Mouse (Mus musculus): Measurements from ENCODE around the gene Tstd2. TPM values are rescaled to one million over a fixed set of nuclear protein-coding genes. Genes with fewer than 3 reads are reported as not detected.

Gene Tstd2
- polyA plus RNA-seq, 1 experiment from 2014 or later: 55.6 TPM

DNA sequence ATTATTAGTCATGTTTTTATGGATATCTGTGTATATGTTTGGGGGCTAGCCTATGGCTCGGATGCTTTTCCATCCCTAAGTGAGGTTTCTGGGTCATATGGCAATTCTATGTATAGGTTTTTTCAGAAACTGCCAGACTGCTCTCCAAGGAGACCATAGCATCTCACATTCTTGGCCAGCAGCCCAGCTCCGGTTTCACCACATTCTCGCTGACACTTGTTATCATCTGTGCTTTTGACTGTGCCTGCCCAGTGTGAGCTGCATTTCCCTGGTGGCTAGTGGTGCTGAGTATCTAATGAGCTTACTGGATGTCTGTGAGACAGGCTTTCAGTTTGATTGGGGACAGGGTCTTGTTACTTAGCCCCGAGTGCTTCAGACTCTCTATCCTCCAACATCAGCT, 64.8 kb downstream of the Tstd2 start:
- ATAC-seq (replicated peaks; ENCODE audit: low FRiP score): no peak

DNA sequence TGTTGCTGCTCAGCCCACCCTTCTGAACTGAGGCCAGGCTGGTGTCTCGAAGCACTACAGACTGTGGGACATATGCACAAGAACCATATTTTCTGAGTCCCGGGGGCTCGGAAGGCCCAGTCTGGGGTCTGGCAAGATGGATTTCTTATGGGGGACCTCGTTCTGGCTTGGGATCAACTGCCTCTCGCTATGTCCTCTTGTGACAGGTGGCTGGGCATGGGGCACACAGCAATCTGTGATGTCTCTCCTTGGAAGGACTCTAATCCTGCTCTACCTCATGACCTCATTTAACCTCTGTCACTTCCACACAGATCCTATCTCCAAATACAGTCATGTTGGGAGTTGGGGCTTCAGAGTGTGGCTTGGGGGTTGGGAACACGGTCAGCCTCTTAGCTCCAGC, 65.9 kb downstream of the Tstd2 start:
- ATAC-seq (replicated peaks; ENCODE audit: low FRiP score): no peak
- whole genome bisulfite sequencing: 81% methylated on average over 6 of the region's 6 CpGs
- H3K9ac ChIP-seq: no peak overlapping the region

More for the DNA sequence above, 64.8 kb downstream of the Tstd2 start:
- Histone ChIP-seq H3K4me2 (no peak overlapping the region), H3K36me3 (no peaks in the 10 kb centered on the region), H3K9me3 (replicated peaks) (no peaks in the 10 kb centered on the region), H3K9ac (no peak overlapping the region), H3K4me3 (replicated peaks) (no peak overlapping the region), H3K4me1 (peaks cover 10% of the 10 kb centered on the region), H3K27me3 (no peaks in the 10 kb centered on the region), H3K27ac (no peak overlapping the region)
- 50% methylated on average over 4 of the region's 4 CpGs for WGBS

DNA sequence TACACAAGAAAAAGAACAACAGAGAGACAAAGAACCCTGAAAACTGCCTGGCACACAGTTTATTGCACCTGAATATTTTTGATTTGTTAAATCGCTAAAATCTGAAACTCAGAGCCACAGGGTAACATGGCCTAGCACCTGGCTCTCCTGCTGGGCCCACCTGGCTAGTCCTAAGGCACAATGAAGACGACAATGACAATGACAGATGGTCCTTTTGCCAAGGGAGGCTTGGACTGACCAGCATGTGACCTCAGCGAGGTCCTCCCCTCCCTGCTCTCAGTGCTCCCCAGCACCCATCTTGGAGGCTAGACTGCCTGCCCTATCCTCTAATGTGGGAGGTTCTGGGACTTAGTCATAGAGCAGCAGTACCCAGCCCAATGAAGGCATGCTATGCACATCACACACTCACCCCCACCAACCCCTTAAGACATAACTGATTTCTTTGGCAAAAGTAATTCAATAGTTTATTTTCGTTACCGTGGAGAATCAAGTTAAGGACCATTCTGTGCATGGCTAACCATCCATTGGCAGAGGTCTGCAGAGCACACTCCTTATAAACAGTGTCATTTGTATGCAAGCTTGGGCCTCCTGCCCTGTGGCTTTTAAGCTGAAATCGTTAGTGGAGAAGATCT, 68.5 kb downstream of the Tstd2 start:
- H3K27ac ChIP-seq: peak overlapping the region; percentile 55
- no peaks in the 10 kb centered on the region for H3K36me3 ChIP-seq
- peak; percentile 81 for ATAC-seq (replicated peaks; ENCODE audit: low FRiP score)
- H3K4me2 ChIP-seq: no peak overlapping the region
- H3K4me3 ChIP-seq (replicated peaks): no peak overlapping the region
- peaks cover 38% of the 10 kb centered on the region for H3K4me1 ChIP-seq
- 46% methylated on average over 6 of the region's 6 CpGs for WGBS
- no peak overlapping the region for H3K9ac ChIP-seq
- no peaks in the 10 kb centered on the region for H3K9me3 ChIP-seq (replicated peaks)
- no peaks in the 10 kb centered on the region for H3K27me3 ChIP-seq

More for the DNA sequence above, 65.9 kb downstream of the Tstd2 start:
- no peaks in the 10 kb centered on the region for H3K36me3 ChIP-seq
- H3K4me3 ChIP-seq (replicated peaks): no peak overlapping the region
- no peaks in the 10 kb centered on the region for H3K27me3 ChIP-seq
- H3K4me2 ChIP-seq: no peak overlapping the region
- H3K27ac ChIP-seq: no peak overlapping the region
- H3K9me3 ChIP-seq (replicated peaks): no peaks in the 10 kb centered on the region
- peaks cover 18% of the 10 kb centered on the region for H3K4me1 ChIP-seq

DNA sequence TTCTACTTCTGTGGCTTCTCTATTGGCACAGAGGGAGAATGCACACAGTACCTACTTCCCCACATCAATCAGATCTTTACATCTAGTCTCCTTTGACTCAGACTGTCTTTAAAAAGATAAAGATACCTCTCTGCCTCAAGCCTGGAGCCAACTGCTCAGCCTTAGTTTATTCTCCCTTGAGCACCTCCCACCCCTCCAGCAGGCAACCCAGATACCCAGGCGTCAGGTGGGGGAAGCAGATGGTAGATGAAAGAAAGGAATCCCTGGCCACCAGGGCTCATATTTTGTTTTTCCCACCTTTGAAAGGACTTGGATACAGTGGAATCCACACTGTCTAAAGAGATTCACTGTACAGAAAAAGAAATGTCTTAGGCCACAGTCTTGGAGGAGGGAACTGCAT, 69.9 kb downstream of the Tstd2 start:
- no peaks in the 10 kb centered on the region for H3K36me3 ChIP-seq
- H3K27ac ChIP-seq: peak overlapping the region; percentile 54; the same call in 1 of the 2 replicates
- H3K9ac ChIP-seq: no peak overlapping the region
- no peak for ATAC-seq (replicated peaks; ENCODE audit: low FRiP score)
- 43% methylated on average over 1 of the region's 1 CpGs for WGBS
- H3K4me1 ChIP-seq: peaks cover 49% of the 10 kb centered on the region
- H3K9me3 ChIP-seq (replicated peaks): no peaks in the 10 kb centered on the region
- no peak overlapping the region for H3K4me3 ChIP-seq (replicated peaks)
- H3K4me2 ChIP-seq: no peak overlapping the region
- H3K27me3 ChIP-seq: no peaks in the 10 kb centered on the region

DNA sequence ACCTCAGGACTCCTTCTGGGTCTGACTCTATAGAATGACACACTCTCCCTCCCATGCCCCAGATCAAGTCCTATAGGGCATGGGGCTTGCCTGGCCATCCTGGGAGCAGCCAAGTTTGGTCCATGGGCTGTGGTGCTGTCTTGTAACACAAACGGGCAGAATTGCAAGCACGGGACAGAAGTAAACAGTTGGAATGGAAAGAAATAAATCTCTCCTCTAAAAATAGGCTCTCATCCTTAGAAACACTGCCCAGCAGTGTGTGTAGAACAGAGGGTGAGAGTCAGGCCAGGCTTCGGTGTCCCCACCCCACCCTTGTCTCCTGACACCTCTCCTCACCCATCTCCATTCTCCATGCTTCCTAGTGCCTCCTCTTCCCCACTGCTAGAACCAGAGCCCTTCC, 70.4 kb downstream of the Tstd2 start:
- H3K27me3 ChIP-seq: no peaks in the 10 kb centered on the region
- no peak overlapping the region for H3K4me2 ChIP-seq
- WGBS: 49% methylated on average over 3 of the region's 3 CpGs
- no peak for ATAC-seq (replicated peaks; ENCODE audit: low FRiP score)
- no peak overlapping the region for H3K4me3 ChIP-seq (replicated peaks)
- H3K27ac ChIP-seq: peak overlapping the region; percentile 54; the same call in 1 of the 2 replicates
- no peak overlapping the region for H3K9ac ChIP-seq
- H3K9me3 ChIP-seq (replicated peaks): no peaks in the 10 kb centered on the region
- peaks cover 49% of the 10 kb centered on the region for H3K4me1 ChIP-seq
- H3K36me3 ChIP-seq: no peaks in the 10 kb centered on the region

DNA sequence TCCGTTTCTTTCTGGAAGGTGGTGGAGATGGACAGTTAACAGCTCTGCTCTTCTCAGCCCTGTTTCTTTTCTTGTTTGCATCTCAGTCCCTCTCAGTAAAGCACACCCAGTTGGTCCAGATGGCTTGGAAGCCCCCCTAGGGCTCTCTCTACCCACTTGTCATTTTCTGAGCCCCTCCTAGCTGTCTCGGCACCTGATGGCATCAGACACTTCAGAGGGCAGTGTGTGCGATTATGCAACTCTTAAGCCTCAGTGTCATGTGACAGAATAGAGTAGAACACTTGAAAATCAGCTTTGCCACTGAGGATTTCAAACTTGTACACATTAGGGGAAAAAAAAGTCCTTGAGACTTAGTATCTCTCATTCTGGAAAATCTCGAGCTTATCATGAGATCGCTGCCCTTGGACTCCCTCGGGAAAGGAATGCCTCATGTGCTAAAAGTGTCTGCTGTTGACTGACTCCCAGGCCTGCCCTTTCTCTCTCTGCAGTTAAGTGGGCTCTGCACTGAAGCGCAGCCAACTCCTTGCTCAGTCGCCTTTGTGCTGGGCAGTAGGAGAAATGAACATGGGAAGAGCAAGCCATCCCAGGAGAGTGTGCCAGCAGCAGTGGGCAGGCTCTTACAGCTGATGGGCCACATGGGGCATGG, 72.7 kb downstream of the Tstd2 start:
- Histone ChIP-seq H3K27ac (peak overlapping the region; percentile 37; the same call in 1 of the 2 replicates), H3K27me3 (no peaks in the 10 kb centered on the region), H3K9me3 (replicated peaks) (no peaks in the 10 kb centered on the region), H3K36me3 (no peaks in the 10 kb centered on the region), H3K4me1 (peaks cover 49% of the 10 kb centered on the region), H3K9ac (no peak overlapping the region), H3K4me2 (no peak overlapping the region), H3K4me3 (replicated peaks) (no peak overlapping the region)
- WGBS: 47% methylated on average over 8 of the region's 8 CpGs
- 0 out of 2 replicates have a peak, but pooled peaks have one; percentile 31 for ATAC-seq (replicated peaks; ENCODE audit: low FRiP score)

DNA sequence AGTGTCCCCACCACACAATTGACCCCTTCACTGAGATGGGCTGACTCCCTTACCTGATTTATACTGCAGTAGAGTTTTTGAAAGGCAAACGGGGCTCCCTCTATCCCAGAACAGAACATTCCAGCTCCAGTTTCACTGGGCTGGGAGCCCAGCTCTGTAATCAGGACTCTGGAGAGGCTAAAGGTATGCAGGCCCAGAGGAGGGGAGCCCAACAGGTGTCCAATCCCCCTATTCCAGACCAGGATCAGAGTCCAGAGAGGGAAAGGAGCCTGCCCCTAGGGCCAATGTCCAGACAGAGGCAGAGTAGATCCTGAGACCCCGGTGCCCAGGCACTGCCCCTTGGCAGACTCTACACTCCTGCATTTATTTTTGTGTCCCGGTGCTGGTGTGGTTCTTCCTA, 73.5 kb downstream of the Tstd2 start:
- Histone ChIP-seq H3K27ac (0 out of 2 replicates have a peak overlapping the region, but pooled peaks have one; percentile 7), H3K4me2 (no peak overlapping the region)
- no peak for ATAC-seq (replicated peaks; ENCODE audit: low FRiP score)

More for the DNA sequence above, 73.5 kb downstream of the Tstd2 start:
- H3K9me3 ChIP-seq (replicated peaks): no peaks in the 10 kb centered on the region
- no peaks in the 10 kb centered on the region for H3K36me3 ChIP-seq
- WGBS: 61% methylated on average over 3 of the region's 3 CpGs
- no peak overlapping the region for H3K4me3 ChIP-seq (replicated peaks)
- H3K9ac ChIP-seq: no peak overlapping the region
- peaks cover 44% of the 10 kb centered on the region for H3K4me1 ChIP-seq
- H3K27me3 ChIP-seq: no peaks in the 10 kb centered on the region

Other genes starting within 250 kb of the Tstd2 start
- 0.35 and 0.58 TPM in 2 replicates for gene Ccdc180, start 248.4 kb downstream of the Tstd2 start, polyA plus RNA-seq (2015; fragmentation: Nextera tagmentation; extraction: Ambion mirVana)
- 17.7 and 19.3 TPM in 2 replicates for gene Tdrd7, start 173.4 kb downstream of the Tstd2 start, polyA plus RNA-seq (2015; fragmentation: Nextera tagmentation; extraction: Ambion mirVana)
- gene Tmod1, start 99.8 kb downstream of the Tstd2 start, polyA plus RNA-seq (2015; fragmentation: Nextera tagmentation; extraction: Ambion mirVana): 8.2 TPM in 2 replicates
- gene Ncbp1, start 81 bp downstream of the Tstd2 start, polyA plus RNA-seq (2015; fragmentation: Nextera tagmentation; extraction: Ambion mirVana): 85.7 and 88.3 TPM in 2 replicates
- gene Xpa, start 57.6 kb upstream of the Tstd2 start, polyA plus RNA-seq (2015; fragmentation: Nextera tagmentation; extraction: Ambion mirVana): 19.8 and 21.0 TPM in 2 replicates
- not detected in 2 replicates for gene Foxe1, start 204.9 kb upstream of the Tstd2 start, polyA plus RNA-seq (2015; fragmentation: Nextera tagmentation; extraction: Ambion mirVana)

All from kidney, embryonic 15.5 days (tissue).